Mouse (Mus musculus): ENCODE measurements around the gene Otx2. TPM values are rescaled to one million over a fixed set of nuclear protein-coding genes. Genes with fewer than 3 reads are reported as not detected.

The Otx2 gene
- polyA plus RNA-seq, 1 experiment, result not detected

DNA sequence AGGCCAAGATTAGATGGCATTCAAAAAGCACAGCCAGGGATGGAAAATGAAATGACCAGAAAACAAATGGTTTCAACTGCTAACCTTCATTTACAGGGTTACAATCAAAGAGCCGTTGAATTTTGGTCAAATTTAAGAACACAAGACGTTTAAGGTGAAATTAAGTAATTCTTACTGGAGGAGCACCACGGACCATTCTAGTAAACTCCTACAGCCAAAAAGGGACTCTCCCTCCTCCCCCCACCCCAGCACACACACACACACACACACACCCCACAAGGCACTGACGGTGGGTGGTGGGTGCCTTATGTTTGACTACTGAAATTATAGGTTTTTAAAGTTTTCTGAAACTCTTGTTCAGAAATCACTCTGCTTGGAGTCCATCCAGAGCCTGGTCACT, 16.9 kb downstream of the Otx2 start:
- Histone ChIP-seq H3K27ac (ENCODE audit: control insufficient read depth, insufficient read depth, low read depth, low read length) (no peak overlapping the region), H3K27me3 (ENCODE audit: control insufficient read depth, insufficient read depth, low read length) (peaks cover 5% of the 10 kb centered on the region), H3K4me3 (ENCODE audit: control insufficient read depth, low read depth, low read length) (no peak overlapping the region), H3K36me3 (ENCODE audit: control insufficient read depth, insufficient read depth, low read length) (no peaks in the 10 kb centered on the region), H3K4me1 (ENCODE audit: control insufficient read depth, insufficient read depth, low read length) (peaks cover 5% of the 10 kb centered on the region; the same call in 1 of the 2 replicates)
- TF ChIP-seq POLR2A (IDR thresholded peaks at IDR 0.05; ENCODE audit: control insufficient read depth, low read depth, low read length) (no peak), CTCF (IDR thresholded peaks at IDR 0.05; ENCODE audit: control insufficient read depth, insufficient read depth, insufficient replicate concordance, low read depth, low read length) (no peak)

DNA sequence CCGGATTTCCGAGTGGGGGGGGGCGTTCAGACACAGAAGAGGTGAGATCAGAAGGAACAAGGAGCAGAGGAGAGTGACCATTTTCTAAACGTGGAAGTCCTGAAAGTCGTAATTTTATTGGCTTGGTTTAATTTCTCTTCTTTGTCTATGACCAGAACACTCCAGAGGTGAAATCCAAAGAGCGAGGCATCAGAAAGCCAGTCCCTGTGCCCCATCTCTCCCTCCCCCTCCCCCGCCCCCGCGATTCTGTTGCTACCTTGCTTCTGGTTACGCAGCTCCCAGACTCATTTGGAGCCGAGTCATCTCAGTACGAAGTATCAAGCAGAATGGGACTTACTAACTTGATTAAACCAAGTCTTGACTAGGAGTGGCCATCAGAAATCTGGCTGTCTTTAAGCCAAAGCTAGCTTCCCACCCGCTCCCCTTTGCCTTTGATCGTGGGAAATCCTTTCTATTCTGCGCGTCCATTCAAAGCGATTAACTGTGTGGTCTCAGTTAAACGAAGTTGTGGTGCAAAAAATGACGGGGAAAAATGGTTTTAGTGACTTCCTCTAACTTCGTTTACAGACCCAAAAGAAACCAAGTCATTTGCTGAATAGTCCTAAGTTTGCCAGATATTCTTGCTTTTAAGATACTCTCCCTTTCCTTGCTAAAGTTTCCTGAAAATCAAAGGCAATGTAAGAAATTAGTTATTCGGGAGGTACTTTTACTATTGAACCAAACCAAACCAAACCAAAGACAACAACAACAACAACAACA, 17.6 kb downstream of the Otx2 start:
- Histone ChIP-seq H3K4me1 (ENCODE audit: control insufficient read depth, insufficient read depth, low read length) (peaks cover 5% of the 10 kb centered on the region; the same call in 1 of the 2 replicates), H3K27ac (ENCODE audit: control insufficient read depth, insufficient read depth, low read depth, low read length) (no peak overlapping the region), H3K4me3 (ENCODE audit: control insufficient read depth, low read depth, low read length) (no peak overlapping the region), H3K36me3 (ENCODE audit: control insufficient read depth, insufficient read depth, low read length) (no peaks in the 10 kb centered on the region), H3K27me3 (ENCODE audit: control insufficient read depth, insufficient read depth, low read length) (peaks cover 5% of the 10 kb centered on the region)
- TF ChIP-seq POLR2A (IDR thresholded peaks at IDR 0.05; ENCODE audit: control insufficient read depth, low read depth, low read length), result no peak
- TF ChIP-seq CTCF (IDR thresholded peaks at IDR 0.05; ENCODE audit: control insufficient read depth, insufficient read depth, insufficient replicate concordance, low read depth, low read length), result no peak

DNA sequence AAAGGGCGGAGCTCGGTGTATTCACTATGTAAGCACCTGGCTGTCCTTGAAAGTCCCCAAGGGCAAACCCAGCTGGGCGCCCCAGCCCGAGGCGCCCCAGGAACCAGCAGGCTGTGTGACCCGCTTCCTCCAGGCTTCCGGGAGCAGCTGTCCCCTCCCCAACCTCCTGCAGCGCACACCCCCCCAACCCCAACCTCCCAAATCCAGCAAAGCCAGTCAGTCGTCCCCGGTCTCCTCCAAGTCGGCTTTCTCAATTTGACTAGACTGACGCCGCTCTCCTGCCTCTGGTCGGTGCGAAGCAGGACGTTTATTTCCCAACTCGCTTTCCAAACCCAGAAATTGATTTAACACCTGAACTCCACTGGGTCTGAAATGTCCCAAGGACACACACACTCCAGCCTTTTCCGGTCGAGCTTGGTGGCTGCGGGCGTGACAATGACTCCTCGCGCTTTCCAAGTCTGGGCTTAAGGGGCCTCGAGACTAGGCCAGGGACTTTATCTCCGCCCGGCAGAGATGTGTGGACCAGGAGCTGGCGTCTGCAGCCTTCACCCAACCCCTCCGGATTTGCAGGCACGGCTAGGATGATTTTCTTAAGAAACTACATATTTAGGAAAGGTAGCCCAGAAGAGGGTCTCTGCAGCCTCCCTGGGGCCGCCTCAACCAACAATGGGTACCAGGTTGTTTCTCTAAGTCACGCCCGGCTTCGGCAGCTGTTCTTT, 18.4 kb downstream of the Otx2 start:
- TF ChIP-seq POLR2A (IDR thresholded peaks at IDR 0.05; ENCODE audit: control insufficient read depth, low read depth, low read length), result no peak
- TF ChIP-seq CTCF (IDR thresholded peaks at IDR 0.05; ENCODE audit: control insufficient read depth, insufficient read depth, insufficient replicate concordance, low read depth, low read length), result no peak
- no peak overlapping the region for H3K27ac ChIP-seq (ENCODE audit: control insufficient read depth, insufficient read depth, low read depth, low read length)
- peaks cover 5% of the 10 kb centered on the region for H3K27me3 ChIP-seq (ENCODE audit: control insufficient read depth, insufficient read depth, low read length)
- peaks cover 5% of the 10 kb centered on the region; the same call in 1 of the 2 replicates for H3K4me1 ChIP-seq (ENCODE audit: control insufficient read depth, insufficient read depth, low read length)
- no peaks in the 10 kb centered on the region for H3K36me3 ChIP-seq (ENCODE audit: control insufficient read depth, insufficient read depth, low read length)
- H3K4me3 ChIP-seq (ENCODE audit: control insufficient read depth, low read depth, low read length), result no peak overlapping the region

DNA sequence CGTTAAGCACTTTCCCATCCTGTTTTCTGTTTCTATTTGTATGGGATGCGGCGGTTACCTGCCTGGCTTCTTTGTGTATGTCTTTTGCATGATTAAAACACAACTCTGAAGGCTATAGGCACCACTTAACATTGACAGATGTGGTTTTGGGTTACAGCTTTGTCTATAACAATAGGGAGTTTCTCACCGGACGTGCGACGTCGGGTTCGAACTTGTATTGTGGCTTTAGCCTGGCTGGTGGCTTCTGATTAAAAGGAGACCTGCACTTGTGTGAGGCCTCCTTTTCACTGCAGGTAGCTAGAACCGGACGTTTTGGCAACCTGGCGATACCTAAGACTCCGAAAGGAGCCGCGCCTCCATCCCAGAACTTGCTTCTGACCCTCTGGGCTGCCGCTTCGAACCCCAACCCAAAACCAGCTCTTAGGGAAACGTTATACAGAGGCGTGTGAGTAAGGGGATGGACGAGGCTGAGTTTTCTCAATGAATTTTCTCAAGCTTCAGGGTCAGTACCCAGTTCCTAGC, 19.0 kb downstream of the Otx2 start:
- H3K36me3 ChIP-seq (ENCODE audit: control insufficient read depth, insufficient read depth, low read length), result no peaks in the 10 kb centered on the region
- H3K27ac ChIP-seq (ENCODE audit: control insufficient read depth, insufficient read depth, low read depth, low read length), result no peak overlapping the region
- no peak for TF ChIP-seq POLR2A (IDR thresholded peaks at IDR 0.05; ENCODE audit: control insufficient read depth, low read depth, low read length)
- TF ChIP-seq CTCF (IDR thresholded peaks at IDR 0.05; ENCODE audit: control insufficient read depth, insufficient read depth, insufficient replicate concordance, low read depth, low read length), result no peak
- peaks cover 5% of the 10 kb centered on the region for H3K27me3 ChIP-seq (ENCODE audit: control insufficient read depth, insufficient read depth, low read length)
- no peak overlapping the region for H3K4me3 ChIP-seq (ENCODE audit: control insufficient read depth, low read depth, low read length)
- peaks cover 5% of the 10 kb centered on the region; the same call in 1 of the 2 replicates for H3K4me1 ChIP-seq (ENCODE audit: control insufficient read depth, insufficient read depth, low read length)

DNA sequence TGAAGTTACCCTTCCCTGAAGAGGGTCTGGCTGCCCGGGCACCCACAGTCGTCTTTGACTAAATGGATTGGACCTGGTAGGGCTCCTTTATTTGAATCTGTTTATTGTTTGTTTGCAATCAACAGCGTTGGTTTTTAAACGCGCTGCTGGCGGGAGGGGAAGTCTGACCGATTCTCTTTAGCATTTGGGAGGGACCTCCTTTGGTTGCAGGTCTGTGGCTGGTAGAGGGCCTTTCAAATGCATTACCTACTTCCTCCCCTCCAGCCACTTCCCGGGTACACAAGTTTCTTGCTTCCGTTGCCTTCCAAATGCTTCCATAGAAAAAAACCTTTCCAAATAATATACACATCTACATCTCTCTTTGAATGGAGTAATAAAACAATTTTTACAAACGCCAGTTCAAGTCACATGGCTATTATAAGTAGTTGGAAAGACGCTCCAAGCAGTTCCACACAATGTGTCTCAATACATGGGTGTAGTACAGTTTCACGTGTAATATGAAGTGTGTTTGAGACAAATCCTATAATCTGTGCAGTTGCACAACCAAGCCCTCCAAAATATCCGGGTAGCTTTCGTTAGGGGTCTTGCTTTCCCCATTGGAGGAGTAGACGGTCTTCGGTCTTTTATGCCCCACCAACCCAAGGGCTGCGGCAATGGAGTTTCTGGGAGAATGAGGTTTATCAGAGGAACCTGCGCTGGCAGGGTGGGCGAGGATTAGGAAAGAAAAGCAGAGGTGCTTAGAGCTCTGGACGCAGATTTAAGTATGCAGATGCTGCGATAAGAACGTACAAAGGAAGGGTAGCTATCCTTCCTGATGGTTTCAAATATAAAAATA, 19.7 kb downstream of the Otx2 start:
- Histone ChIP-seq H3K27me3 (ENCODE audit: control insufficient read depth, insufficient read depth, low read length) (peaks cover 5% of the 10 kb centered on the region), H3K27ac (ENCODE audit: control insufficient read depth, insufficient read depth, low read depth, low read length) (no peak overlapping the region), H3K4me1 (ENCODE audit: control insufficient read depth, insufficient read depth, low read length) (peaks cover 5% of the 10 kb centered on the region; the same call in 1 of the 2 replicates), H3K4me3 (ENCODE audit: control insufficient read depth, low read depth, low read length) (no peak overlapping the region), H3K36me3 (ENCODE audit: control insufficient read depth, insufficient read depth, low read length) (no peaks in the 10 kb centered on the region)
- TF ChIP-seq POLR2A (IDR thresholded peaks at IDR 0.05; ENCODE audit: control insufficient read depth, low read depth, low read length) (no peak), CTCF (IDR thresholded peaks at IDR 0.05; ENCODE audit: control insufficient read depth, insufficient read depth, insufficient replicate concordance, low read depth, low read length) (no peak)

DNA sequence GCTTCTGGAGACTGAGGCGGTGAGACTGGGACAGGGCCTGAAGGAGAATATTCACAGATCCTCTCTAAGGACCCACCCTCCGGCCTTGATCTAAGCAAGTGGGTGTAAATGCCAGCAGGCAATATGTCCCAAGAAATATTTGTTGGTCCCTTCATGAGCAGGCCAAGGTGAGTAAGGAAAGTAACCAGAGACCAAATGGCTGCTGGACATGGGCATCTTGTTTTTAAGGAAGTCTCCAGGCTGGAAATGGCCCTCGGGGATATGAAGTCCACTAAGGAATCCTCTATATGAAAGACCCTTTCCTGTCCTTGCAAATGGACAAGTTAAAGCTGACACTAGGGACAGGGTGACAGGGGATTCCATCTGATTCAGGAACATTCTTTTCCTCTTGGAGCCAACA, 20.5 kb downstream of the Otx2 start:
- Histone ChIP-seq H3K27ac (ENCODE audit: control insufficient read depth, insufficient read depth, low read depth, low read length) (no peak overlapping the region), H3K4me1 (ENCODE audit: control insufficient read depth, insufficient read depth, low read length) (peaks cover 5% of the 10 kb centered on the region; the same call in 1 of the 2 replicates), H3K27me3 (ENCODE audit: control insufficient read depth, insufficient read depth, low read length) (peaks cover 5% of the 10 kb centered on the region), H3K36me3 (ENCODE audit: control insufficient read depth, insufficient read depth, low read length) (no peaks in the 10 kb centered on the region), H3K4me3 (ENCODE audit: control insufficient read depth, low read depth, low read length) (no peak overlapping the region)
- TF ChIP-seq POLR2A (IDR thresholded peaks at IDR 0.05; ENCODE audit: control insufficient read depth, low read depth, low read length), result no peak
- no peak for TF ChIP-seq CTCF (IDR thresholded peaks at IDR 0.05; ENCODE audit: control insufficient read depth, insufficient read depth, insufficient replicate concordance, low read depth, low read length)
